Mouse (Mus musculus) heart, postnatal 4 days (tissue): ENCODE results near the gene Nit1. TPM values are rescaled to one million over a fixed set of nuclear protein-coding genes. Genes with fewer than 3 reads are reported as not detected.
"Not testable (repeated sequence)": the region's sequence is repeated elsewhere in the genome, so short reads cannot be mapped to it uniquely, and the experiment has no call there.

Source experiments
- DNase-seq: peaks from one replicate; pipeline ENCODE4 v3.0.0; 2021
- total RNA-seq, 2 experiments: library from RNA; stranded (reverse); gene quantifications; 2 replicates each; pipeline ENCODE4 v1.2.3; 2021

The Nit1 gene
- total RNA-seq, 2 experiments from 2014 or later = 17.9 to 20.3 TPM

DNA sequence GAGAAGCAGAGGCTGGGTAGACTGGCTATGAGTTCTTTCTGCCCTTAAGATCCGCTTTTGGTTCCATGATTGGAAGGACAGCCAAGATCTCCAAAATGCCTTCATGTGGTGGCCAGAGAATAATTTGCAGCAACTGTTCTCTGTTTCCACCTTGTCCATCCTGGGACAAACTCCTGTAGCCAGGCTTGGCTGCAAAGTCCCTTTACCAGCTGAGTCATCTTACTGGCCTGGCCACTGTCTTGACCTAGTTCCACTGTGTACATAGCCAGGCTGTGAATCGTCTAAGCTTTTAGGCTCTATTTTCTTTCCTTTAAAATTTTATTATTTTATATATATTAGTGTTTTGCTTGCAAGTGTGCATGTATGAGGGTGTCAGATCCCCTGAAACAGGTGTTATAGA lies 3.8 kb upstream of the Nit1 start:
- DNase-seq = no peak

DNA sequence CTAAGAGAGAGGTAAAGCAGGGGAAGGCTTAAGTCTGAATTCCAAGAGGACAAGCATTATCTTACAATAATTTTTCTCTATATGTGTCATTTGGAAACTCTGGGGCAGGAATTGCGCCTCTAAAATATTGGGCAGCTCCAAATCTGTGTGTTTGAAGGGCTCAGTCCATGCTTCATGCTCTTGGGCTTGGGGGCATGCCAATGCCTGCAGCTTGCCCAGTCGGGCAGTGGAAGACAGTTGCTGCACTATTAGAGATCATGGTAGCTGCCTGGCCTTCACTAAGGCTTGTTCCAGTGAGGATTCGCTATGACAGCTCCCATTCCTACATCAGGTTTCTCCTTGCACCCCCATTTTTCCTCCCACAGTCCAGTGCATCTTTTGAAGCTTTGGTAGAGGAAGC lies 3.2 kb upstream of the Nit1 start:
- DNase-seq = no peak

DNA sequence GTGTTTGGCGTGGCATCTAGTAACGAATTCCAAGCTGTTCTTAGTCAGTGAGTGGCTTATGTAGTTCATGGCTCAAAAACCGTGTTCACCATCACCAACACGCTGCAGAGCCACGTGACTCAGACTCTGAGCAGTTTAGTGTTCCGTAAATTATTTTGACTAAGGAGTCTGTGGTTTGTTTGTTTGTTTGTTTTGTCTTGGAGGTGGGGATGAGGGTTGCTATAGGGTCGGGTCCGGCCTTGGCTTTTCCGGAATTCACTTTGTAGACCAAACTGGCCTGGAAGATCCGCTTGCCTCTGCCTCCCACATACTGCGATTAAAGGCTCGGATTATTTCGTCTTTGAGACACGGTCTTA lies 627 bp upstream of the Nit1 start:
- no peak for DNase-seq

DNA sequence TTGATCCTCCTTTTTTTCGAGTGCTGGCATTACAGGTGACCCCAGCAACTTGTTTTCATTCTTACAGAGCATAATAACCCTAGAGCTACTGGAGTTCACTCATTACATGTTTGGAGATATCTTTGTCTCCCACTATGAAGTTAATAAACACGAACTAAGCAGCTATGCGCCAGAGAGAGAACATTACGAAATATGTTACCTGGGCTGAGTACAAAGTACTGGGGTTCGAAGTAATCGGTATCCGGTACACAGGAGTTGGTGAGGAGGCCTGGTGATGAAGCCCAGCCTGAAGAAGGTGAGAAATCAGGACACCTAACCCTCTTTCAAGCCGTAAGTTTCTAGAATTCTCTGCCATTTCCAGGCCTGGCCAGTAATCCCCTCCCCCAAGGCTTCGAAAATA lies 731 bp downstream of the Nit1 start:
- DNase-seq = no peak

DNA sequence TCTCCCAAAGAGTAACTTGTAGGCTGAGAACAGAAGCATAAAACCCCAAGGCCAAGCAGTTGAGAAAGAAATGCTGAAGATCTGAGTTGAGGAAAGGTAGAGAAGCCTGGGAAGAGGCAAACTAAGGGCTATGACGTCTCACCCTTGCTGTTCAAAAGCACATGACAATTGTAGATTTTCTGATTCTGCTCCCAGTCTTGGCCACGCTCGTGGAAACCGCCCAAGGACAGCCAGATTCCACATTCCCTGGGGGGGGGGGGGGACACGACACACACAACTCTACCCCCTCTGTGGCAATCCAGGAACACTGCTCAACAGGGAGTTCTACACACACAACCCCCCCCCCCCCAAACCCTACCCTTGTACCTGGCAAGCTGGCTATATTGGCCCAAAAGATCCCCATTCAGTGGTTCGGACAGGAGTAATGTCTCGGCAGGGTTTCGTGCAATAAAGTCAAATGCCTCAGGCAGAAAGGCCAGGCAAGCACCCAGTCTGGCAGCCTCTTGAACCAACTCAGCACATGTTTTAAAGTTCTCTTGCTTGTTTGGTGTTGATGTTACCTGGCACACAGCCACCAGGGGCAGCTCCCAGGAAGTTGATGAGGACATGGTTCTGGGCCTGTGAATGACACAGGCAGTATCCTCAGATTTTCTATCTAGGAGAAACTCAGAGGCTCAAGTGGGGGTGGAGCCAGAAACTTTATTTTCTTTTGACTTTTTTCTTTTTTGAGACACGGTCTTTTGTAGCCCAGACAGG lies 1.3 kb downstream of the Nit1 start:
- peak; percentile 40 for DNase-seq

DNA sequence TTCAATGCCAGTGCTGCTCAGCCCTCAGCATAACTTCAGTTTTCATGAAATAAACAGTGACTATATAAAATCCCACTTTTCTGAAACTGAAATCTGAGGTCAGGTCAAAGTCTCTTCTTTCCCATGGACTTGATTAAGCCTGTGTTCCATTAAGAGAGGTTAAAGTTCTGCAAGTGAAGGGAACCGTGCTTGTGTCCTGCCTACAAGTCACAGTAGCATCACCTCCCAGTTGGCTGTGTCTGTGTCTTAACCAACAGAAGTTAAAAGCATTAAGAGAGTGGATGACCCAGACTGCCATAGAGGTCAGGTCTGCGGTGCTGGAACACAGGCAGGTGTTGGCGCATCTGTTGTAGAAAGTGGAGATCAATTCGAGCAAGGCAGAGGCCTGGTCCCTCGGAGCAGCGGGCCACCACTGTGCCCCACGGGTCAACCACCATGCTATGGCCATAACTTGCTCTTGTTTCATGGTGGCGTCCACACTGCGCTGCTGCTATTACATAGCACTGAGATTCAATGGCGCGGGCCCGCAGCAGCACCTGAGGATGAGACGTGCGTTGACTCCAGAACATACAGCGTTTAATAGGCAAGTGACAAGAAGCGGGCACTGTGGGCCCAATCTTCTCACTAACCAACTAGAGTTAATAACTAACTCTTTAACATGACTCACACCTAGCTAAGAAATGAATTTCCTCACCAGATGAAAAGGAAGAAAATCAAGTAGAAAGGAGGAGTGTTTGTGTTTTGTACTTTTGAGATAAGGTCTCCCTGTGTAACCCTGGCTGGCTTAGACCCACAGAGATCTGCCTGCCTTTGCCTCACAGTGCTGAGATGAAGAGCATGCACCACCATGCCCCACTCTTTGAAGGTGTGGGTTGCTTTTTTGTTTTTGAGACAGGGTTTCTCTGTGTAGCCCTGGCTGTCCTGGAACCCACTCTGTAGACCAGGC lies 2.9 kb downstream of the Nit1 start:
- DNase-seq = no peak

DNA sequence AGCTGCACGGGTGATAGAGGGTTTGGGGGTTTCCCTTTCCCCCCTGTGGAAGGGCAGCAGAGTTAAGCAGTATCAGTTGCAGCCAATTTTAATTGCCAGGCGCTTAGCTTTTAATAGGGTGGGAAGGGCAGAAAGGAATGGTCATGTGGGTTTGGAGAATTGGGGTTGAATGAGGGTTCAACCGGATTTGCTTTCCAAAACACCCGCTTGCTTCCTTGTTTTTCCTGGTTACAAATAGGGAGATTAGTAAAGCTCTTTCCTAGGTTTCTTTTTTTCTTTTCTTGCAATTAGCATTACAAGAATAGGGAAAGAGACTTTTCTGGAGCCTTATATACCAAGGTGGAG lies 15.3 kb downstream of the Nit1 start:
- DNase-seq = no peak

DNA sequence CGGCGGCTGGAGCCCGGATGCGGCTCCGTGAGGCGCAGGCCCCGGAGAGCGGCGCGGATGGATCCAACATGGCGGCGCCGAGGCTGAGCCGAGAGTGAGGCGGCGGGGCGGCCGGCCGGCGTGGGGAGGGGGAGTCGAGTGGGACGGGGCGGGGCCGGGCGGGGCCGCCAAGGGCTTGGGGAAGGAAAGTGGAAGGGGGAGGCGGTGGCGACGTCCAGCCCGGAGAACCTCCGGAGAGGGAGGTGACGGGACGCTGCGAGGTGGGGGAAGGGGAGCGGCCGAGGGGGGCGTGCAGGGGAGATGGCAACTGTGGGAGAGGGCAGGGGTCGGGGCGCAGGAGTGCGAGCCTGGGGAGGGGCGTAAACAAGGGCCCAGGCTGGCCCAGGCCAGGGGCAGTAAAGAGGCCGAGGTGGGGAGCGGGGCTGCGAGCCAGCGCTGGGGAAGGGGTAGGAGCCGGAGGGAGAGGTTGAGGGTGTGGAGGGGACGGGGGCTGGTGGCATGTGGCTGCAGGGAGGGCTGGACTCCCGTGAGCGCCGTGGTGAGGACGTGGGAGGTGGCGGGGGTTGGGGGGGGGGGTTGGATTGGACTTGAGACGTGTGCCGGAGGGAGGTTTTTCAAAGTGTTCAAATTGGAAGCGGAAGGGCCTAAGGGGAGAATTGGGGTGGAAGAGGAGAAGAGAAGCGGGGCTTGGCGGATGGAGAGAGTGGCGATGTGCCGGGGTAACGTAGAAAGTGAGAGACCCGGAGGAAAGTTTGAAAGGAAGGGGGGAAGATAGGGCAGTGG lies 15.8 kb downstream of the Nit1 start:
- DNase-seq = peak; percentile 86

DNA sequence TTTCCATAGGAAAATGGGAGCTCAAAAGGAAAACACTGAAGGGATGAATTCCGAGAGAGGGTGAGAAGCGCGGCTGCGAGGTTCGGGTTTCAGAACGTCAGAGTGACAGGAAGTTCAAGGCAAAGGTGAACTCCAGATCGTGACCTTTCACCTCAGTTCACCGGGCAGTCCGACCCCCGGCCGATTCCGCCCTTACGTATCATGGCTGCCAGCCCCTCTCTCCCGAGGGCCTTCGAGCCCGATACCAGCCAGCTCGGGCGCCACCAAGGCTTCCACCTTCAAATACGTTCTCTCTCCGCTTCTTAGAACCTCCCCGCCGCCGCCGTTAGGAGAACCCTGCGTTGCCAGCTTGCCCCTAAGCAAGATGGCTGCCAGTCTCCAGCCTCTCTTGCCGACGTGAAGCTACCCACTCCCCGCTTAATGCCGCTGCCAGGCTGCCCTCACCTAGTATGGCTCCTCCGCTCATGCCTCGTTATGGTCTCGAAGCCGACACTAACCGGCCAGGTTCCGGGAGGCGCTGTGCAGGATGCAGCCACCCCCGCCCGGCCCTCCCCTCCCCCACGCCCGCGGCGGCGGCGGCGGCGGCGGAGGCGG lies 16.5 kb downstream of the Nit1 start, which contains the start of gene Dedd:
TSS of gene Dedd (plus strand) at position 307 of the 594 bp plus-strand sequence.
- peak; percentile 91 for DNase-seq

DNA sequence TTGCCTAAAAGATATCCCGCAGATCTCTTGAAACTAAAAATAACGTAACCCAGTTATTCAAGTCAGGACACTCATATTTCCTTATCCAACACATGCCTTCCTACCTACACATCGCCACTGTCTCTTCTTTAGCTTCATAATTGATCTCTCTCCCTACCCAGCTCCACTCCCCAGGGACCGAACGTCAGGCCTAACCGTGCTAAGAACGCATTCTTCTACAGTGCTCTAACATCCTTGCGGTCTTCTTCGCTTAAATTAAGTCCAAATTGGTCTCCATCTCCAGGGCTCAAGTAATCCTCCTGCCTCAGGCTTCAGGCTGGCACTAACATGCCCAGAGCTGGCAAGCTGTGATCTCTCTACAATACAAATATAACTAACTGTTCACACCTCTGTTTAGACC lies 17.2 kb downstream of the Nit1 start:
- DNase-seq = no peak

DNA sequence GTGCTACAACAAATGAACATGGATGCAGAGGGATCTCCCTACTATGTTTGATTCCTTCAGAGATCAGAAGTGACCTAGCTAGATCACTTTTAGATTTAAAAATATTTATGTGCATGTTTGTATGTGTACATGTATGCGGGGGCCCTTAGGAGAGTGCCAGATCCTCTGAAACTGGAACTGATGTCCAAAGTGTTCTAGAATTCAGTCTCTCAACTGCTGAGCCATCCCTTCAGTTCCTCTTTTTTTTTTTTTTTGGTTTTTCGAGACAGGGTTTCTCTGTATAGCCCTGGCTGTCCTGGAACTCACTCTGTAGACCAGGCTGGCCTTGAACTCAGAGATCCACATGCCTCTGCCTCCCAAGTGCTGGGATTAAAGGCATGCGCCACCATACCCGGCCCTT lies 18.9 kb downstream of the Nit1 start:
- DNase-seq = not testable (repeated sequence)

DNA sequence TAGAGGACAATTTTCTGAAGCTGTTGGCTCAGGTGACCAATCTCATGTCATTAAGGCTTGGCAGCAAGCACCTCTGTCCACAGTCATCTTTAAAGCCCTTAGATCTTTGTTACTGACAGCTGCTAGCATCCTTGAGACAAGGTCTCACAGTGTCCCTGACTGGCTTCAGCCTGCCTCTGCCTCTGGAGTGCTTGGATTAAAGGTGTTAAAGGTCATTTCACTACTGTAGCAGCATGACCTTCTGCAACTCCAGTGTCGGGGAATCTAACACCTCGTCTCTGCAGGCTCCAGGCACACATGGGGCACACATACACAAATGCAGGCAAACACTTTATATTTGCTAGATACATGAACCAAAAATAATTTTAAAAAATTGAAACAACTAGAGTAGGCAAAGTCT lies 19.9 kb downstream of the Nit1 start:
- no peak for DNase-seq

DNA sequence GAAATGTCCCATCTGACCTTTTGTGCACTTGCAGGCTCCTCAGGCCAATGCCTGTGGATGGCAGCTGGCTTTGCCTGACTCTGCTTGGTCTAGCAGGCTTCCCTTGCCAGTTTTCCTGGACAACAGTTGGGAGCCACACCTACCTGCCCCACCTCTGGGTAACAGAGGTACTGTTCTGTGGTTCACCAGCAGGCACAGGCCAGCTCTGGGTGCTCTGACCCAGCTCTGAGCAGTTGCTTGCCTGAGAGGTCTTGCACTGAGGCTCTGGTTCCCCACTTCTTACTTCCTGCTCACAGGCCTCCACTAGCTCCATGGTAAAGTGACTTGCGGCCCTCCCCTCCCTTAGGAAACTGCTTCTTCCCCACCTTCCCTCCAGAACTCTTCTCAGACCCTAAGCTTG lies 23.4 kb downstream of the Nit1 start:
- no peak for DNase-seq

DNA sequence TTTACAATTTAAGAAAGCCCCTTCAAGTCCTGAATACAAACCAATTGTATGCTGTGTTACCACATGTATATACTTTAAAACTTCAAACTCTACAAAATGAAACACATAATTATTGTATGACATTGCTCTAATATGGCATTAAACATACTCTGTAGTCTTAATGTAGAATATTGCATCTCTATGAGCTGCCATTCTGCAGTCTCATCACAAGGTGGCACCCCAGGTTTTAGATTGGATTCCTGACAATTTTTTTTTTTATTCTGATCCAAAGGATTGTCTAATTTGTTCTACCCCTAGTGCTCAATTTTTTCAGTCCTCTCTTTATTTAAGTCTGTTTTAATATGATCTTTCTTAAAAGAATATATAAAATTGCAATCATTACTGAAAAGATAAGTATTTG lies 24.0 kb downstream of the Nit1 start:
- DNase-seq = peak; percentile 35

DNA sequence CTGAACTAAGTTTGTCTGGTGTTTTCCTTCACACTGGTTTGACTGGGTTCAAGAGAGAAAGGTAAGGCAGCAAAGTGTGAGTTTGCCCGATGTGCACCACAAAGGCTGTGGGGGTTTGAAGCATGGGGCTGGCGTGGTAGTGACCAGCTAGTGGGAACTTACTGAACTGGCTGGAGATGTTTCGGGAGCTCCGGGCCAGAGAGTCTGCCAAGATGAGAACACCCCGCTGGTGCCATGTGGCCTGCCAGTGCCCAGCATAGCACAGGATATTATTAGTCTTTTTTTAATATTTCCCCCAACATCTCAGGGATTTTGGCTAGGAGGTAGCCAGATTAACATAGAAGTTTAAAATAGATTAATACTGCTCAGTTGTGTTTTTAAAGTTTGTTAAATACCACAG lies 25.3 kb downstream of the Nit1 start:
- DNase-seq = no peak

DNA sequence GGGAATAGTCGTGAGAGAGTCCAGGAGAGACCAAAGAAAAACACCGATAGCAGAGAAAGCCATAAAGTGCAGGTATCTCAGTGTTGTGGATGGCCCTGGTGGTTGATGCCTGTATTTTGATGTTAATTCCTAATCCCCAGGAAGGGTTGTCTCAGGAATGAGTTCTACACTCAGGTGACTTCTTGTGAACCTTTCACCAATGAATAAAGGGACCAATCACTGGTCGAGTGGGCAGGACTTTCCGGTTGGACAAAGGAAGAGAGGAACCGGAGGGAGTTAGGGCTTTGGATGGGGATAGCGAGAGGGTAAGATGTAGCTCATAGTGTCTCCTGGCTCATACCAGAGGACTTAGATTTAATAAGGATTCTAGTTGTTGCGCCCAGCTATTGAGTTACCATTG lies 25.7 kb downstream of the Nit1 start:
- no peak for DNase-seq

DNA sequence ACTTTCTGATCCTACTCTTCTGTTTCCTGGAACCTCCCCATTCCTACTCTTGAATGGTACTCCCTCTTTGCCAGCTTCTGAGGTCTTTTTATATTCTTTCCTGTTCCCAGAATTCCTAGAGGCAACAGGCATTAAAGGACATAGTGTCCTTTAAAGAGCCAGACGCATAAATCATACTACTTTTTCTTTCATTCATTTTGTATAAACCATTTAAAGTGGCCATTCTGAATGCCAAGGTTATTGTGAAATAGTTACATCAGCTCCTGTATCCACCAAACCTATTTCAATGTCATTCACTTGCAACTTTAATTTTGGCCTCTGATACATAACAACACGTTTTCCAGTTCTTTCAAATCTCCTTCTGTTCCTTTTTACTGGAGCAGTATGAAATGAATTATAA lies 36.1 kb downstream of the Nit1 start:
- DNase-seq = no peak

DNA sequence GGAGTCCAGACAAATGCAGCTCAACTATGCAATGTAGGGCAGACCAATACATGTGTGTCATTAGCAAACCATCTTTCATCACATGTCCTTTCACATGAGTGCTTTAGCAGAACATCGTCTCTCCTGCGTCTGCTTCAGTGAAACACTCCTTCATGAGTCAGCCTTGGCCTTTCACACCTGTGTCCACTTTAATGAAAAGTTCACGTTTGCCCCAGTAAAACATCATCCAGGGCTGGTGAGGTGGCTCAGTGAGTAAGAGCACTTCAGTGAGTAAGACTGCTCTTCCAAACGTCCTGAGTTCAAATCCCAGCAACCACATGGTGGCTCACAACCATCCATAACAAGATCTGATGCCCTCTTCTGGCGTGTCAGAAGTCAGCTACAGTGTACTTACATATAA lies 39.3 kb downstream of the Nit1 start:
- not testable (repeated sequence) for DNase-seq

DNA sequence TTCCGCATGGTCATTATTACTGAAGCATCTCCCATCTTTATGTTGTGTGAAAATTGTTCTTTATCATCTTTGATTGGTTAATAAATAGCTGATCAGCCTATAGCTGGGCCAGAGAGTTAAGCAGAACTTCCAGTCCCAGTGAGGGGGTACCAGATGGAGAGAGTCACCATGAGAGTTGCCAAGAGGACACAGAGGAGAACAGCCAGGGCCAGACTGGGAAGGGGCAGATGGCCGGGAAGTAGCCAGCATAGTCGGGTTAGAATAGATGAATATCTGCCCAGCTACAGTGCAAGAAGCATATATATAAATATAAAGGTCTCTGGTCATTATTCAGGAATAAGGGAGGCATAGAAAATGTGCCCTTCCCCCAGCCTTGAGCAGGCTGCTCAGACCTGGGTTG lies 47.2 kb downstream of the Nit1 start:
- DNase-seq = no peak

DNA sequence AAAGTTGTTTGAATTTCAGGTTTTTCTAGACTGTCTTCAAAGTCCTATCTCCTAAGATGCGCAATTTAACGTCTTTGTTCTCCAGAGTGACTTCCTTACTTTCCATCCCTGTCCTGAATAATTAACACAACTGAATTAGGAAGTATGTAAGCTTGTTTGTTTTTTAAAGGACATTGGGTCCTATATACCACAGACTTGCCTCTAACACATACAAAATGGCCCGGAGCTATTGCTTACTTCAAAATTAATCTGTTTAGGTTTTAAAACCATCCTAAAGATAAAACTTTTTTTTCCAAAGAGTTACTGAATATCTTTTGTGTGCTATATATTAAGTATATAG lies 50.4 kb downstream of the Nit1 start:
- no peak for DNase-seq

DNA sequence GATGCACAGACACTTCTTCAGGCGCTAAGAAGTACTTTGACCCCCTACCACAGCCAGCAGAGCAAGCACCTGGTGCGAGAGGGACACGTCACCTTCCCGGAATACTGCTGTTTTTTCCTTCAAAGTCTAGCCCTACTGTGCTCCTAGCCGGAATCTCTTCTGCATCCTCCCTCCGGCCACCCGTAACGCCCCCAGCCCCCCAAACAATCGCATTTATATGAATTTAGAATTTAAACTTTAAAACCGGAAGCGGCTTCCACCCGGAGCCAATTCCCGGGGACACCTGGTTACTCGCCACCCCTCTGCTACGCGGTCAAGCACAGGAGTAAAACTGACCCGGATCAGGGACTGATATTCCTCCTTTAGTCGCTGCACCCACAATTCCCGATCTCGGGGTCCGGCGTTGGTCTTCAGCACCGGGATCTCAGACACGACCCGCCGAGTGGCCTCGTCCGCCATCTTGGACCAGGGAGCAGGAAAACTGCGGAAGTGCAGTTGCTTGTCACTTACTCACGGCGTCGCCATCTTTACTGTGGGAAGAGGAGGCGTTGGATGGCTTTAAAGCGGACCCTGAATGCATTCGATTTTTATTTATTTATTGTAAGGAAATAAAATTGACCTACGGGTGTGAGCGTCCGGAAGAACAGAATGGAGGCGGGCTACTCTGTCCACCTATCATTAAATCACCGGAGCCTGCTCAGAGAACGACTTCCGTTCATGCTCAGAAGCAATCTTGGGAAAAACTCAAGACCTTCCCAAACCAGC lies 51.0 kb downstream of the Nit1 start, which contains the start of gene Ufc1:
TSS of gene Ufc1 (minus strand) at position 727 of the 765 bp plus-strand sequence.
- DNase-seq = peak; percentile 83

DNA sequence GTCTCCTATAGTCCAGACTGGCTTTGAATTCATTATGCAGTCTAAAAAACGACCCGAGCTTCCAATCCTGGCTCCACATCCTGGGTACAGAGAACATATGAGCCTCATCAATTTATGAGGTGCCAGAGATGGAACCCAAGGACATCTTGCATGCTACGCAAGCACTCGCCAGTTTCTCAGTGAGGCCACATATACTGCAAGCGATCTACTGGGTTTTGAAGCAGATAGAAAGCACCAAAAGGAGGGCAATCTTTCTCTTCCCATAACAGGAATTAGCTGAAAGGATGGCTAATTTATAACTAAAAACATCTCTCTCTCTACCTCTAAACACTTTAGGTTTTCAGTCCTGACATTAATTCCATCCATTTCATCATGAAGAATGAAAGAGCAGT lies 51.5 kb downstream of the Nit1 start:
- DNase-seq = no peak
